Mouse (Mus musculus): ENCODE data around the gene Selenon. TPM values are rescaled to one million over a fixed set of nuclear protein-coding genes. Genes with fewer than 3 reads are reported as not detected.
A peak's percentile ranks its signal among the peaks of the same experiment; 100 is the strongest.

The Selenon gene
- polyA plus RNA-seq, 1 experiment from 2014 or later, result 36.7 TPM

DNA sequence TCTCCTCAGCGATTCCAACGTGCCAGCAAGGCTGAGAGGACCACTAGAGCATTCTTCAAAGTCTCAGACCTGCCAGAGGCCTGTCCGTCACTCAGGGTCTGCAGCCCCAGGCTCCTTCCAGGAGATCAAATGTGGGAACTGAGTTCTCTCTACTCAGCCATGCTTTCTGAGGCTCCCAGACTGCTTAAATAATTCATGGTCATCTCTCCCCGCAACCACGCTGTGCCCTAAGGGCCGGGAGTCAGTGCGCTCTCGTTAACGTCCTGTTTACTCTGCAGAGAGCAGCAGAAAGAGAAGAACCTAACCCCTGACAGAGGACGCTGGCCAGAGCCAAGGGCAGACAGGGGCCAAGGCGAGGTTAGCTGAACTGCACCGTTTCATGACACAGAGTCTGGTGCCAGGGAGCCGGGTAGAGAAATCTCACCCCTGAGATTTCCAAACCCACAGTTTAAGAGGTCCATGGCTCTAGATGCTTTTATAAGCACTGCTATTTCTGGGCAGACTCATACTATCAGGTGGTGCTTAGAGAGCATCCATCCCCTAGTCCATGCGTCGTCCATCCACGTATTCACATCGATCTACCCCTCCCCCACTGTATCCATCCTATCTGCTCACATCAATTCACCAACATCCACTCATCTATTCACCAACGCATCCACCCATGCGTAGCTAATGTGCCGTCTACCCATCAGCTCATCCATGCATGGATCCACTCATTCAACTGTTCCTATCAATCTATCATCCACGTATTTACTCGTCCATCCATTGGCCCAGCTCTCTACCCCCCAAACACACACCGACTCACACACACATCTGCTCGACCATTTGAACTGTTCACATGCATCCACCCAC lies 20.7 kb upstream of the Selenon start:
- 77% methylated on average over 24 of the region's 24 CpGs for WGBS

DNA sequence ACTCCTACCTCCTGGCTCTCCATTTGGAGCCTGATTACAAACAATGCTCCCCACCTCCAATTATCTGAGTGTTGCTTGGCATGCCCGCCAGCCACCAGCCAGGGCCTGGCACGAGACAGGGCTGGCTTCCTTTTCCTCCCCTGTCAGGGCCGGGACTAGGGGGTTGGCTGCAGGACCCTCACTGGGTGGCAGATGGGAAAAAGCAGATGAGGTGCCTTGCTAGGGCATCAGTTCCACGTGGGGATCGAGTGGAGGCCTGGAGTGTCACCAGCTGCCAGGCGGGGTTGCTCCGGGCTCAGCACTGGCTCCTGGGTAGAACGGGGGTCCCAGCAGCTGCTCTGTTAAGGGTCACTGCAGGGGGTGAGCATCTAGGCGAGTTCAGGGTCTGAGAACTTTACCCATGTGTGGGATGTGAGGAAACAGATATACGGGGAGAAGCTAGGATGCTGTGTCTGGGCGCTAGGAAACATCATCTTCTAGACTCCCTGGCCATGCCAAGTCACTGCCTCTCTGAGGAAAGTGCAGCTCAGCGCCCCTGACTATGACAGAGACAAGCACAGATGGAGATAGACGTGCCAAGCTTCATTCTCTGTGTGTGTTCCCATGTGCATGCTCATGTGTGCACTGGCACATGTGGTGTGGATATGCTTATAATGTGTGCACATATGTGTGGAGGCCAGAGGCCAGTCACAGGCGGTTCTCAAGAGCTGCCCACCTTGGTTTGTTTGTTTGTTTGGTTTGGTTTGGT lies 18.9 kb upstream of the Selenon start:
- H3K4me1 ChIP-seq, result peaks cover 19% of the 10 kb centered on the region
- H3K4me2 ChIP-seq (replicated peaks), result no peak overlapping the region
- peaks cover 3% of the 10 kb centered on the region; the same call in 1 of the 2 replicates for H3K27me3 ChIP-seq
- H3K9me3 ChIP-seq (replicated peaks), result no peaks in the 10 kb centered on the region; the same call in 1 of the 2 replicates
- no peak overlapping the region for H3K4me3 ChIP-seq
- peak overlapping the region; percentile 35 for H3K27ac ChIP-seq
- no peak for ATAC-seq (ENCODE audit: low FRiP score)
- H3K36me3 ChIP-seq, result peaks cover 4% of the 10 kb centered on the region
- peak overlapping the region; percentile 19; the same call in 1 of the 2 replicates for H3K9ac ChIP-seq
- WGBS, result 56% methylated on average over 14 of the region's 14 CpGs

More for the DNA sequence above, 20.7 kb upstream of the Selenon start:
- Histone ChIP-seq H3K9me3 (replicated peaks) (no peaks in the 10 kb centered on the region; the same call in 1 of the 2 replicates), H3K9ac (no peak overlapping the region), H3K4me3 (no peak overlapping the region), H3K27ac (no peak overlapping the region), H3K4me1 (peaks cover 14% of the 10 kb centered on the region), H3K36me3 (0 out of 2 replicates have a peak, but pooled peaks cover 2% of the 10 kb centered on the region), H3K27me3 (no peaks in the 10 kb centered on the region), H3K4me2 (replicated peaks) (no peak overlapping the region)
- ATAC-seq (ENCODE audit: low FRiP score), result no peak

GRCm38 (mm10) chr4:134569831-134570230 lies 17.9 kb upstream of the Selenon start:
- 74% methylated on average over 8 of the region's 8 CpGs for WGBS
- no peak overlapping the region for H3K4me3 ChIP-seq

GRCm38 (mm10) chr4:134569205-134569604 lies 17.2 kb upstream of the Selenon start:
- no peak overlapping the region for H3K4me2 ChIP-seq (replicated peaks)
- no peak overlapping the region for H3K4me3 ChIP-seq
- WGBS, result 77% methylated on average over 6 of the region's 6 CpGs
- H3K9ac ChIP-seq, result no peak overlapping the region
- peaks cover 7% of the 10 kb centered on the region; the same call in 1 of the 2 replicates for H3K9me3 ChIP-seq (replicated peaks)
- no peak overlapping the region for H3K27ac ChIP-seq
- H3K4me1 ChIP-seq, result peaks cover 11% of the 10 kb centered on the region
- H3K27me3 ChIP-seq, result peaks cover 3% of the 10 kb centered on the region; the same call in 1 of the 2 replicates
- no peak for ATAC-seq (ENCODE audit: low FRiP score)
- H3K36me3 ChIP-seq, result peaks cover 8% of the 10 kb centered on the region

More at GRCm38 (mm10) chr4:134569831-134570230, 17.9 kb upstream of the Selenon start:
- ATAC-seq (ENCODE audit: low FRiP score), result no peak
- peaks cover 3% of the 10 kb centered on the region; the same call in 1 of the 2 replicates for H3K27me3 ChIP-seq
- peaks cover 11% of the 10 kb centered on the region for H3K4me1 ChIP-seq
- H3K36me3 ChIP-seq, result peaks cover 8% of the 10 kb centered on the region
- no peak overlapping the region for H3K27ac ChIP-seq
- no peak overlapping the region for H3K9ac ChIP-seq
- H3K9me3 ChIP-seq (replicated peaks), result peaks cover 7% of the 10 kb centered on the region; the same call in 1 of the 2 replicates
- H3K4me2 ChIP-seq (replicated peaks), result no peak overlapping the region

DNA sequence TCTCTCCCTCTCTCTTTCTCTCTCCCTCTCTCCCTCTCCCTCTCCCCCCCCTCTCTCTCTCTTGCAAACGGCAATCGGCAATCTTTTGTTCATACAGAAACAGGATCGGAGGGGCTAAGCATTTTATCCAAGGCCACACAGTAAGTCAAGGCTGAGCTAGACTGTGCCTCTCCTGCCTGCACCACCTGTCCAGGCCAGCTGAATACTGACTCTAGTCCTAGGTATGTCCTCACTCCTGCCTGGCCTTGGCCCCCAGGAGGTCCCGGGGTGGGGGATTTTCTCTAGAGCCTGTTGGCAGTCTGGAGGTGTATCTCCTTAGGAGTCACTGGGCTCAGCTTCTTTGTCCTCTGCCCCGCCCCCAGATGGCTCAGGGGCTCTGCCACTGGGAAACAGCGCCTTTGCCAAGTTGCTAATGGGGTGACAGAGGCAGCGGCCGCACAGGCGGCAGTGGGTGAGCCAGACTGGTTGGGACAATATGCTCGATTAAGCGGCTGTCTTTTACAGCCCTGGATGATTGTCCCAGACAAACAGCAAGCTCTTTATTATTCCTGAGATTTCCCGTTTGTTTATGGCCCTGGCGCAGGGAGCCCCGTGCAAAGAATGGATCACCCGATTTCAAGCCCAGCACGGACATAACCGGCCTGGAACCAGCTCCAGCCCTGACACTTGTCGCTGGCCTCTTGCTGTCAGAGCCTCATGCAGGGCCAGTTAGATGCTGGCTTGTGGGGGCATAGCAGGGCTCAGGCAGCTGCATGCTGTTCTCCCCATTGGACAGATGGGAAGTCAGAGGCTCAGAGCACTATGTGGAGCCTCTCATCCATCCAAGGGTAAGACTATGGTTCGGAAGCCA lies 15.6 kb upstream of the Selenon start:
- peak overlapping the region; percentile 57 for H3K27ac ChIP-seq
- 0 out of 2 replicates have a peak, but pooled peaks cover 7% of the 10 kb centered on the region for H3K9me3 ChIP-seq (replicated peaks)
- 22% methylated on average over 19 of the region's 19 CpGs for WGBS
- no peak overlapping the region for H3K4me3 ChIP-seq
- H3K4me2 ChIP-seq (replicated peaks), result no peak overlapping the region
- ATAC-seq (ENCODE audit: low FRiP score), result peak; percentile 76
- peaks cover 8% of the 10 kb centered on the region for H3K36me3 ChIP-seq
- H3K27me3 ChIP-seq, result peaks cover 3% of the 10 kb centered on the region; the same call in 1 of the 2 replicates
- no peak overlapping the region for H3K9ac ChIP-seq
- peaks cover 9% of the 10 kb centered on the region for H3K4me1 ChIP-seq

DNA sequence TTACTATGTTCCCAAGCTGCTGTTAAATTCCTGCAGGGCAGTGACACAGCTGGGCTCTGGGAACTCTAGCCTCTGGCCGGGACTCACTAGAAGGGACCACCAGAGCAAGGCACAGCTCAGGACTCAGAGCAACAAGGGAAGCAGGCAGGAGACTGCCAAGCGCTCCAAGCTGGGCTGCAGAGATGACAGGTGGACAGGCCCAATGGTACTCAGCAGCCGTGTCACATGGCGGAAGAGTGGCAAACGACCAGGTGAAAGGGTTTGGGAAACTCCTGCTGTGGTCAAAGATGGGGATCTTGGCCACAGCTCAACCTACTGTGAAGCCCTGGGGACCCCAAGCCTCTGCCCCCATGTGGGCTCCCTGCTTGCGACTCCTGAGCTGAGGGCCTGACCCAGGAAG lies 12.1 kb upstream of the Selenon start:
- H3K27me3 ChIP-seq, result peaks cover 3% of the 10 kb centered on the region; the same call in 1 of the 2 replicates
- no peak overlapping the region for H3K27ac ChIP-seq
- peaks cover 7% of the 10 kb centered on the region for H3K36me3 ChIP-seq
- no peak overlapping the region for H3K4me3 ChIP-seq
- no peak overlapping the region for H3K9ac ChIP-seq
- ATAC-seq (ENCODE audit: low FRiP score), result no peak
- WGBS, result 83% methylated on average over 6 of the region's 6 CpGs
- no peak overlapping the region for H3K4me2 ChIP-seq (replicated peaks)
- H3K4me1 ChIP-seq, result peaks cover 5% of the 10 kb centered on the region
- H3K9me3 ChIP-seq (replicated peaks), result 0 out of 2 replicates have a peak, but pooled peaks cover 7% of the 10 kb centered on the region

DNA sequence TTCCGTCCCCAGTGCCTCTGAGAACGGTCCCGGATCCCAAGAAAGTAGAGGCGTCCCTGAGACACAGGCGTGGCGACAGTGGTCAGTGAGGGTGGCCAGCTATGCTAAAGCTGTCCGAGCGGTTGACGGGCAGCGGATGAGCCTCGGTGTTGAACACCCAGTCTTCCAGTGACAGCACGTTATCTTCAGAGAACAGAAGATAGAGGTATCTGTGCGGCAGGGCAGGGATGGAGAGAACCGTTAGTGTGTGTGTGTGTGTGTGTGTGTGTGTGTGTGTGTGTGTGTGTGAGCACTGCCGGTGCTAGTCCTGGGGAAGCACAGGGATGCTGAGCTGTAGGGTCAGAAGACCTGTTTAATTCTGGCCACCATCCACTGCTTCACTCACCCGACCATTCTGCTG lies 11.7 kb upstream of the Selenon start:
- Histone ChIP-seq H3K27me3 (peaks cover 3% of the 10 kb centered on the region; the same call in 1 of the 2 replicates), H3K4me2 (replicated peaks) (no peak overlapping the region), H3K27ac (no peak overlapping the region), H3K9ac (no peak overlapping the region), H3K4me1 (peaks cover 7% of the 10 kb centered on the region), H3K36me3 (peaks cover 6% of the 10 kb centered on the region), H3K9me3 (replicated peaks) (0 out of 2 replicates have a peak, but pooled peaks cover 7% of the 10 kb centered on the region), H3K4me3 (no peak overlapping the region)
- WGBS, result 88% methylated on average over 16 of the region's 16 CpGs
- no peak for ATAC-seq (ENCODE audit: low FRiP score)

GRCm38 (mm10) chr4:134562014-134562413 lies 10.0 kb upstream of the Selenon start:
- Histone ChIP-seq H3K9me3 (replicated peaks) (0 out of 2 replicates have a peak, but pooled peaks cover 7% of the 10 kb centered on the region), H3K36me3 (peaks cover 6% of the 10 kb centered on the region), H3K4me1 (peaks cover 8% of the 10 kb centered on the region), H3K4me2 (replicated peaks) (no peak overlapping the region), H3K9ac (no peak overlapping the region), H3K27me3 (peaks cover 3% of the 10 kb centered on the region; the same call in 1 of the 2 replicates), H3K4me3 (no peak overlapping the region), H3K27ac (no peak overlapping the region)
- WGBS, result 88% methylated on average over 2 of the region's 2 CpGs
- ATAC-seq (ENCODE audit: low FRiP score), result no peak

DNA sequence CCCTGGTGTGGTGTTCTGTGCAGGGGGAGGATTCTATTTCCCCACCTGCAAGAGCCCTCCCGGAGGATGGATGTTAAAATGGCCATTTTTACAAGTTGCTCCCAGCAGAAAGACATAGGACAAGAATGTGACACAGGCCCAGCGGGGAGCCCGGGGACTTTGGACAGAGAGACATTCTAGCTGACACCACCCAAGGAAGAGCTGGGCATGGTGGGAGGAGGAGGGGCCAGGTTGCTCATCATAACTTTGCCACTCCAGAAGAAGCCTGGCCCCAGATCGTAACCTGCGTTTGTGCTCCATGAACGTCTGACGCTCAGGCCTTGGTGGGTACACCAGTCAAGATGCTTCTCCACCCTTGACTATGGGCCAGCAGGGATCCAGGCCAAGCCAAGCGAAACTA lies 8.7 kb upstream of the Selenon start:
- no peak overlapping the region for H3K4me3 ChIP-seq
- no peak for ATAC-seq (ENCODE audit: low FRiP score)
- no peaks in the 10 kb centered on the region for H3K27me3 ChIP-seq
- no peak overlapping the region for H3K27ac ChIP-seq
- peaks cover 3% of the 10 kb centered on the region; the same call in 1 of the 2 replicates for H3K36me3 ChIP-seq
- 0 out of 2 replicates have a peak, but pooled peaks cover 7% of the 10 kb centered on the region for H3K9me3 ChIP-seq (replicated peaks)
- no peak overlapping the region for H3K9ac ChIP-seq
- no peak overlapping the region for H3K4me2 ChIP-seq (replicated peaks)
- H3K4me1 ChIP-seq, result peaks cover 8% of the 10 kb centered on the region
- 91% methylated on average over 8 of the region's 8 CpGs for WGBS

GRCm38 (mm10) chr4:134559154-134559553 lies 7.2 kb upstream of the Selenon start:
- no peak overlapping the region for H3K9ac ChIP-seq
- H3K27ac ChIP-seq, result no peak overlapping the region
- peaks cover 8% of the 10 kb centered on the region for H3K4me1 ChIP-seq
- H3K4me2 ChIP-seq (replicated peaks), result no peak overlapping the region
- H3K4me3 ChIP-seq, result no peak overlapping the region
- no peaks in the 10 kb centered on the region for H3K36me3 ChIP-seq
- no peaks in the 10 kb centered on the region for H3K27me3 ChIP-seq
- no peak for ATAC-seq (ENCODE audit: low FRiP score)
- H3K9me3 ChIP-seq (replicated peaks), result no peaks in the 10 kb centered on the region
- WGBS, result 81% methylated on average over 7 of the region's 7 CpGs

DNA sequence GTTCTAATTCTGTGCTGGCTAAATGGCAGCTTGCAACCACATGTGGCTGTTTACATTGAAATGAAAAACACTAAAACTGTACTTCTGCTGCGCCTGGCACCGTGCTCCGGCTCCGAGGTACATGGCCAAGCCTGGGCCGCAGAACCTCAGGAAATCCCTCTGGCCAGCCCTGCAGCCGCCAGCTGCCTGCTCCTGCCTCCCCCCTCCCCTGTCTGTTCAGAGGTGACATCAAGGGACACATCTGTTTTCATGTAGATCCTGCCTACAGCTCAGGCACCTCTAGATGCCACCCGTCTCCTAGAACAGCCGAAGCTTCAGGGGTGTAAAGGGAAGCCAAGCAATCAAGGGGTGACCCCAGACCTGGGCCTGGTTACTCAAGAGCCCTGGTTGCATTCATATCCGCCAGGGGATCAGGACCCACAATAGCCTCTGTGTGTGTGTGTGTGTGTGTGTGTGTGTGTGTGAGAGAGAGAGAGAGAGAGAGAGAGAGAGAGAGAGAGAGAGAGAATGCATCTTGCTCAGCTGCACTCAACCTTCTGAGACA lies 6.7 kb upstream of the Selenon start:
- H3K4me3 ChIP-seq, result no peak overlapping the region
- H3K4me2 ChIP-seq (replicated peaks), result no peak overlapping the region
- no peaks in the 10 kb centered on the region for H3K9me3 ChIP-seq (replicated peaks)
- no peaks in the 10 kb centered on the region for H3K27me3 ChIP-seq
- H3K27ac ChIP-seq, result no peak overlapping the region
- 57% methylated on average over 9 of the region's 9 CpGs for WGBS
- no peaks in the 10 kb centered on the region for H3K36me3 ChIP-seq
- no peak overlapping the region for H3K9ac ChIP-seq
- ATAC-seq (ENCODE audit: low FRiP score), result no peak
- peaks cover 8% of the 10 kb centered on the region for H3K4me1 ChIP-seq

All from hindbrain, embryonic 12.5 days (tissue).